Mouse (Mus musculus) intestine, postnatal 0 days (tissue): ENCODE results near the gene Sarm1. TPM values are rescaled to one million over a fixed set of nuclear protein-coding genes. Genes with fewer than 3 reads are reported as not detected.

Experiments
- ATAC-seq: fragments of 200-750 bp; cut with Nextera tagmentation; 2 replicates; pipeline ENCODE4 v1.8.0; 2017; ENCODE audit warnings: mild to moderate bottlenecking, moderate TSS enrichment, moderate library complexity
- H3K27ac ChIP-seq: fragments of 300-500 bp; sonication (generic); 2 replicates; pipeline ENCODE4 v1.5.1; 2014; ENCODE audit warnings: mild to moderate bottlenecking, low read depth, low read length, moderate library complexity
- H3K27me3 ChIP-seq: fragments of 300-500 bp; sonication (generic); replicated peaks from 2 replicates; pipeline ENCODE4 v1.6.1; 2014; ENCODE audit warnings: low read length, mixed read lengths; ENCODE audit not compliant: control insufficient read depth, insufficient read depth
- H3K36me3 ChIP-seq: fragments of 300-500 bp; sonication (generic); 2 replicates; pipeline ENCODE4 v1.6.1; 2014; ENCODE audit warnings: mild to moderate bottlenecking, moderate library complexity; ENCODE audit not compliant: control insufficient read depth, insufficient read depth
- H3K4me1 ChIP-seq: fragments of 300-500 bp; sonication (generic); replicated peaks from 2 replicates; pipeline ENCODE4 v1.6.1; 2014; ENCODE audit warnings: antibody characterized with exemption, low read length, mixed read lengths; ENCODE audit not compliant: control insufficient read depth, insufficient read depth
- H3K4me2 ChIP-seq: fragments of 300-500 bp; sonication (generic); replicated peaks from 2 replicates; pipeline ENCODE4 v1.6.1; 2014; ENCODE audit warnings: low read depth, mild to moderate bottlenecking, moderate library complexity
- H3K4me3 ChIP-seq: fragments of 300-500 bp; sonication (generic); 2 replicates; pipeline ENCODE4 v1.5.1; 2014; ENCODE audit warnings: low read depth, low read length
- H3K9ac ChIP-seq: fragments of 300-500 bp; sonication (generic); 2 replicates; pipeline ENCODE4 v1.6.1; 2014; ENCODE audit warnings: mild to moderate bottlenecking, low read depth, low read length
- H3K9me3 ChIP-seq: fragments of 300-500 bp; sonication (generic); 2 replicates; pipeline ENCODE4 v1.6.1; 2016; ENCODE audit warnings: mixed run types; ENCODE audit not compliant: control insufficient read depth
- CTCF ChIP-seq: sonication (generic); IDR thresholded peaks from 2 replicates; pipeline ENCODE4 v1.5.1; 2016; ENCODE audit warnings: low read depth, mild to moderate bottlenecking, control low read depth, antibody characterized with exemption, moderate library complexity
- WGBS: fragments of 180-500 bp; shearing (Covaris S2); extraction: QIAGEN DNeasy Blood & Tissue Kit; methylation state at CpG from one replicate; pipeline ENCODE4 v1.1.7; 2014; 5-methylcytosine and 5-hydroxymethylcytosine counted together
- polyA plus RNA-seq: library from polyadenylated mRNA; unstranded; fragments of >200 nt; fragmentation: Nextera tagmentation; extraction: Ambion mirVana; gene quantifications from 2 replicates; pipeline ENCODE4 v1.2.1, GENCODE M21; 2015

Sarm1 gene
- polyA plus RNA-seq, 1 experiment from 2014 or later = 0.94 TPM

GRCm38 (mm10) chr11:78467515-78467914, 30.0 kb downstream of the Sarm1 start:
- WGBS = 74% methylated on average over 7 of the region's 7 CpGs
- Histone ChIP-seq H3K4me2 (no peak overlapping the region), H3K4me3 (no peak overlapping the region), H3K36me3 (no peaks in the 10 kb centered on the region), H3K27me3 (no peaks in the 10 kb centered on the region), H3K27ac (peak overlapping the region; percentile 46; the same call in 1 of the 2 replicates), H3K9me3 (no peaks in the 10 kb centered on the region), H3K9ac (no peak overlapping the region), H3K4me1 (peaks cover 7% of the 10 kb centered on the region)
- ATAC-seq = no peak
- no peak for TF ChIP-seq CTCF

DNA sequence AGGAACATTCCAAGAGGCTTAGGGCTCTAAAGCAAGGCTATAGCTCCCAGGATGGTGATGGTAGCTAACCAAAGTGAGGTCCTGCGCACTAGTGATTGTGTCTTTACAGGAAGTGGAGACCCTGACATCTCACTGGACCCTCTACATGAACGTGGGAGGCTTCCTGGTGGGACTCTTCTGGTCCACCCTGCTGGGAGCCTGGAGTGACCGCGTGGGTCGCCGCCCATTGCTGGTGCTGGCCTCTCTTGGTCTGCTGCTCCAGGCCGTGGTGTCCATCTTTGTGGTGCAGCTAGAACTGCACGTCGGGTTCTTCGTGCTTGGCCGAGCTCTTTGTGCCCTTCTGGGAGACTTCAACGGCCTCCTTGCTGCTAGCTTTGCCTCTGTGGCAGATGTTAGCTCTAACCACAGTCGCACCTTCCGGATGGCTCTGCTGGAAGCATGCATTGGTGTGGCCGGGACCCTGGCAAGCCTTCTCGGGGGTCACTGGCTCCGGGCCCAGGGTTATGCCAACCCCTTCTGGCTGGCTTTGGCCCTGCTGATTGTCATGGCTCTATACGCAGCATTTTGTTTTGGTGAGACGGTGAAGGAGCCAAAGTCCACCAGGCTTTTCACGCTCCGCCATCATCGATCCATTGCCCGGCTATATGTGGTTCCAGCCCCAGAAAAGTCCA, 31.2 kb downstream of the Sarm1 start:
- H3K27ac ChIP-seq = peak overlapping the region; percentile 93
- peak overlapping the region; percentile 92 for H3K4me2 ChIP-seq
- TF ChIP-seq CTCF = no peak
- no peaks in the 10 kb centered on the region for H3K9me3 ChIP-seq
- peak overlapping the region; percentile 73 for H3K9ac ChIP-seq
- no peak for ATAC-seq
- peak overlapping the region; percentile 71 for H3K4me3 ChIP-seq
- no peaks in the 10 kb centered on the region for H3K36me3 ChIP-seq
- no peaks in the 10 kb centered on the region for H3K27me3 ChIP-seq
- H3K4me1 ChIP-seq = peaks cover 7% of the 10 kb centered on the region
- 71% methylated on average over 23 of the region's 23 CpGs for WGBS

DNA sequence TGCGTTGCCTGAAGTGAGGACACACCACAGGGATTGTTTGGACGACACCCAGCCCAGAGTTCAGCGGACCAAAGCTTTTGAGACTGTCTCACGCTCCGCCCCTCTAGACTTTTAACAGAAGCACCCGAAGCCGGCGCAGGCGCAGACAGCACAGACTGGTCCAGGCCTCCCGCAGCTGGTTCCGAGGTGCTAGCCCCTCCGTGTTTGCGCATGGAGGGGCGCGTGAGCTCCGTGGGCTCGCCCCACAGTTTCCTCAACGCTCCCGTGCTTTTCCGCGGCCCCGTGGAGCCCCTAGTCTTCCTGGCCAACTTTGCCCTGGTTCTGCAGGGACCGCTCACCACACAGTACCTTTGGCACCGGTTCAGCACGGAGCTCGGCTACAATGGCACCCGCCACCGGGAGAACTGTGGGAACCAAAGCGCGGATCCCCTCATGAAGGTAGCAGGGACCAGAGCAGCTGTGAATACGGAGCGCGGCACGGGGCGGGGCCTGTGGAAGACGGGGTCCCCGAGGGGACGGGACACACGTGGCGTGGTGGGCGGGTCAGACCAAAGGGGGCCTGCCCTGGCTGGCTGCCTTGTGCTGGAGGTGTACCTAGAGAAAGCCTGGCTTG, 31.9 kb downstream of the Sarm1 start, which contains the start of gene Slc46a1:
Gene Slc46a1, plus strand, starts transcription at position 130 of the 613 bp plus-strand sequence.
- no peaks in the 10 kb centered on the region for H3K27me3 ChIP-seq
- ATAC-seq = peak; percentile 26
- under 1% methylated on average over 41 of the region's 41 CpGs for WGBS
- no peaks in the 10 kb centered on the region for H3K9me3 ChIP-seq
- H3K4me3 ChIP-seq = peak within 1 kb of the TSS; percentile 71
- H3K9ac ChIP-seq = peak within 1 kb of the TSS; percentile 73
- peak within 1 kb of the TSS; percentile 93 for H3K27ac ChIP-seq
- H3K4me1 ChIP-seq = peaks cover 7% of the 10 kb centered on the region
- TF ChIP-seq CTCF = no peak
- H3K36me3 ChIP-seq = no peaks in the 10 kb centered on the region
- H3K4me2 ChIP-seq = peak within 1 kb of the TSS; percentile 92

GRCm38 (mm10) chr11:78465116-78465515, 32.4 kb downstream of the Sarm1 start:
- no peak for TF ChIP-seq CTCF
- H3K4me3 ChIP-seq = peak overlapping the region; percentile 71
- peaks cover 7% of the 10 kb centered on the region for H3K4me1 ChIP-seq
- no peaks in the 10 kb centered on the region for H3K36me3 ChIP-seq
- no peak for ATAC-seq
- H3K9ac ChIP-seq = no peak overlapping the region
- no peaks in the 10 kb centered on the region for H3K9me3 ChIP-seq
- H3K27me3 ChIP-seq = no peaks in the 10 kb centered on the region
- 24% methylated on average over 9 of the region's 9 CpGs for WGBS
- H3K27ac ChIP-seq = no peak overlapping the region
- peak overlapping the region; percentile 92 for H3K4me2 ChIP-seq

GRCm38 (mm10) chr11:78463286-78464036, 34.1 kb downstream of the Sarm1 start:
- WGBS = 19% methylated on average over 13 of the region's 13 CpGs
- Histone ChIP-seq H3K27me3 (no peaks in the 10 kb centered on the region), H3K36me3 (no peaks in the 10 kb centered on the region), H3K9me3 (no peaks in the 10 kb centered on the region), H3K4me1 (peaks cover 7% of the 10 kb centered on the region), H3K9ac (no peak overlapping the region), H3K4me3 (no peak overlapping the region), H3K4me2 (peak overlapping the region; percentile 28; the same call in 1 of the 2 replicates), H3K27ac (peak overlapping the region; percentile 63)
- no peak for TF ChIP-seq CTCF
- peak; percentile 63 for ATAC-seq

GRCm38 (mm10) chr11:78462669-78463068, 34.9 kb downstream of the Sarm1 start:
- peak; percentile 64 for ATAC-seq
- WGBS = 46% methylated on average over 5 of the region's 5 CpGs
- no peak overlapping the region for H3K4me3 ChIP-seq
- H3K27me3 ChIP-seq = no peaks in the 10 kb centered on the region
- H3K4me1 ChIP-seq = peaks cover 7% of the 10 kb centered on the region
- no peaks in the 10 kb centered on the region for H3K36me3 ChIP-seq
- H3K27ac ChIP-seq = peak overlapping the region; percentile 63
- H3K9ac ChIP-seq = no peak overlapping the region
- no peaks in the 10 kb centered on the region for H3K9me3 ChIP-seq
- TF ChIP-seq CTCF = peak; percentile 34
- H3K4me2 ChIP-seq = peak overlapping the region; percentile 28; the same call in 1 of the 2 replicates
